Mouse (Mus musculus): ENCODE results near the gene Plekhg3.

Gene Plekhg3

GRCm38 (mm10) chr12:76530580-76531139, at the start of gene Plekhg3:
TSS of gene Plekhg3 (plus strand) at chr12:76530891.
- no peak for DNase-seq

- DNase-seq, result no peak
These were observed 48.2 kb upstream of the Plekhg3 start for GRCm38 (mm10) chr12:76482446-76482845.

- DNase-seq, result no peak
These were observed 47.7 kb upstream of the Plekhg3 start for GRCm38 (mm10) chr12:76482948-76483347.

- DNase-seq, result no peak
These were observed 45.8 kb upstream of the Plekhg3 start for GRCm38 (mm10) chr12:76484881-76485280.

- DNase-seq, result no peak
These were observed 45.3 kb upstream of the Plekhg3 start for GRCm38 (mm10) chr12:76485381-76485780.

GRCm38 (mm10) chr12:76486943-76487342, 43.7 kb upstream of the Plekhg3 start:
- DNase-seq, result no peak

GRCm38 (mm10) chr12:76490798-76491197, 39.9 kb upstream of the Plekhg3 start:
- no peak for DNase-seq

- no peak for DNase-seq
These were observed 37.2 kb upstream of the Plekhg3 start for GRCm38 (mm10) chr12:76493462-76493861.

- DNase-seq, result no peak
These were observed 35.3 kb upstream of the Plekhg3 start for GRCm38 (mm10) chr12:76495381-76495780.

GRCm38 (mm10) chr12:76496324-76496723, 34.4 kb upstream of the Plekhg3 start:
- peak; percentile 31 for DNase-seq

- DNase-seq, result no peak
These were observed 31.4 kb upstream of the Plekhg3 start for GRCm38 (mm10) chr12:76499276-76499675.

- no peak for DNase-seq
These were observed 30.6 kb upstream of the Plekhg3 start for GRCm38 (mm10) chr12:76500055-76500454.

GRCm38 (mm10) chr12:76500896-76501295, 29.8 kb upstream of the Plekhg3 start:
- DNase-seq, result no peak

GRCm38 (mm10) chr12:76502981-76503380, 27.7 kb upstream of the Plekhg3 start:
- no peak for DNase-seq

- peak; percentile 22 for DNase-seq
These were observed 24.2 kb upstream of the Plekhg3 start for GRCm38 (mm10) chr12:76506522-76506921.

- DNase-seq, result no peak
These were observed 22.9 kb upstream of the Plekhg3 start for GRCm38 (mm10) chr12:76507791-76508190.

- DNase-seq, result no peak
These were observed 21.7 kb upstream of the Plekhg3 start for GRCm38 (mm10) chr12:76508909-76509440.

- no peak for DNase-seq
These were observed 18.0 kb upstream of the Plekhg3 start for GRCm38 (mm10) chr12:76512731-76513130.

- DNase-seq, result no peak
These were observed 15.8 kb upstream of the Plekhg3 start for GRCm38 (mm10) chr12:76514842-76515241.

GRCm38 (mm10) chr12:76518000-76518399, 12.7 kb upstream of the Plekhg3 start:
- no peak for DNase-seq

GRCm38 (mm10) chr12:76518909-76519842, 11.5 kb upstream of the Plekhg3 start:
- DNase-seq, result no peak

- DNase-seq, result no peak
These were observed 7.0 kb upstream of the Plekhg3 start for GRCm38 (mm10) chr12:76523654-76524053.

GRCm38 (mm10) chr12:76524915-76525314, 5.8 kb upstream of the Plekhg3 start:
- no peak for DNase-seq

Data from right cerebral cortex, postnatal 4 days (tissue).